Mouse (Mus musculus) stomach, postnatal 0 days (tissue): Measurements from ENCODE around the gene Elmo1.

Source experiments
- CTCF ChIP-seq: IDR thresholded peaks from 2 replicates; pipeline ENCODE4 v1.5.1; 2016; ENCODE audit warnings: antibody characterized with exemption, low read depth, mild to moderate bottlenecking, moderate library complexity
- EP300 ChIP-seq: optimal IDR thresholded peaks from 2 replicates; pipeline ENCODE3; 2016; ENCODE audit warnings: antibody characterized with exemption

DNA sequence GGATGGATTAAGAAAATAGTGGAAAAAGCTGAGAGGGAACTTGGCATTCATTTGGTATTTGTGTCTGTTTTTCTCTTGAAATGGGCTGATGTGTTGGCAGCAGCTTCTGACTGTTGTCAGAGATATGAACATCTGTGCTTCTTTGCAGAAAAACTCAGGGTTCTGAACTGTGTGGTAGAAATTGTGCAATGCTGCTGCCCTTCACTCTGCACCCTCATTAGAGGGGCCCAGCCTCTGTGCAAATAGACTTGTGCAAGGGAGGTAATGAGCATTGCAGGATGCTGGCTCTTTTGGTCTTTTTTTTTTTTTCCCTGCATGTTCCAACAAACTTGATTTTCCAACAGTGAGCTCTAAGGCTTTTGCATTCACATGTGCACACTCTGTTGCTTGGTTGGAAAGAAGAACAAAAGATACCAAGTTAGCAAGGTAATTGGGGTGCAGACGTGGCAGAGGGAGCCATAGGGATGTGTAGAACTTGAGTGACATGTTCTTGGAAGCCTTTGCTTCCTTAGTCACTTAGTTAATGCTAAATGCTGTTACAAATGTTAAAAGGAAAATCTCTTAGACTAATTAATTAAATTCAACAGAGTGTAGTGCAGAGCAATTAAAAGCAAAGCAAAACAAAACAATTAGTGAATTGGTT, 26.6 kb downstream of the Elmo1 start:
- TF ChIP-seq CTCF, result no peak
- TF ChIP-seq EP300, result no peak
